Mouse (Mus musculus) small intestine, adult 2 months (tissue): Measurements from ENCODE around the gene Magea2.
"Not testable (repeated sequence)": the region's sequence is repeated elsewhere in the genome, so short reads cannot be mapped to it uniquely, and the experiment has no call there.

Experiments used
- CTCF ChIP-seq: fragments of 200-500 bp; IDR thresholded peaks from 2 replicates; pipeline ENCODE4 v1.5.1; 2012; ENCODE audit warnings: low read depth, mild to moderate bottlenecking, control low read depth, inconsistent platforms, low read length, moderate library complexity, mixed read lengths; ENCODE audit not compliant: insufficient replicate concordance, insufficient read length; ENCODE audit errors: extremely low read depth
- POLR2A ChIP-seq: fragments of 200-500 bp; IDR thresholded peaks from 2 replicates; pipeline ENCODE4 v1.6.1; 2012; ENCODE audit warnings: low read depth, mild to moderate bottlenecking, control low read depth, inconsistent platforms, low read length, moderate library complexity

GRCm38 (mm10) chrX:155063045-155063444 is 30.4 kb downstream of the Magea2 start, which contains the start of gene Magea5:
- TF ChIP-seq CTCF, POLR2A: not testable (repeated sequence)
